Comparison of ENCODE assay signal across 8 mouse cellular contexts in the genomic region with DNA sequence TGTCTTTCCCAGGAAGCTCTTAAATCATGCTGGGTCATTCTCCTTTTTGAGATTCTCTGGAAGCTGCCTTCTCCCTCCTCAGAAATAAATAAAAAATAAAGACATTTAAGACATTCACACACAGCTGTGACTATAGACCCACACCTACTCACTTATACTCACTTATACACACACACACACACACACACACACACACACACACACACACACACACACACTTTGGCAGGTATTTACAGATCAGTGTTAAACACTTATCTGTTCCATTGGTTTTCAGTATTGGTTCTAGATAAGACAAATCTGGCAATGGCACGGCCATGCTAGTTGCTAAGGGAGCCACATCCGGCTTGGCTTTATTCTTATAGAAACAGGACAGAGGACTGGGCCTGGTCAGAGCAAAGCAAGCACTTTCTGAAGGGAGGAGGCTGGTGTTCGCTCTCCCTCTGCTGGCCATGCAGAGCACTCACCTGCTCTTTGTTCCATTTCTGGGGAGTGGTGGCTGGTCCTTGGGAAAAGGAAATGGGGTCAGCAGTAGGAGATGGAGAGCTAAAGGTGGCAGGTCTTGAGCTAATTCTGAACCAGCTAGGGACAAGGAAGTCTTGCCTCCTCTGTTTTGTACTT.
DNase-seq lines count a peak whose midpoint lies in the region; ATAC-seq and TF ChIP-seq lines count a peak whose summit lies in the region.

No protein-coding gene starts in this region.

- H3K4me3 ChIP-seq in heart, adult 2 months: no peak overlapping the region
- H3K4me3 ChIP-seq in forebrain, embryonic 11.5 days (ENCODE audit: low read depth, low read length): no peak overlapping the region
- H3K4me3 ChIP-seq in intestine, embryonic 16.5 days (ENCODE audit: low read length): no peak overlapping the region
- no peak overlapping the region for H3K4me3 ChIP-seq in limb, embryonic 12.5 days (replicated peaks)
- no peak overlapping the region for H3K4me3 ChIP-seq in midbrain, postnatal 0 days (ENCODE audit: low read depth, low read length)

- peak; percentile 75 for ATAC-seq in forebrain, embryonic 11.5 days (replicated peaks; ENCODE audit: low FRiP score)
- ATAC-seq in intestine, embryonic 16.5 days: peak; percentile 67
- peak; percentile 56; the same call in 1 of the 2 replicates for ATAC-seq in limb, embryonic 12.5 days (ENCODE audit: insufficient number of reproducible peaks, insufficient read depth, low FRiP score, low TSS enrichment, low read depth)
- ATAC-seq in midbrain, postnatal 0 days (ENCODE audit: low FRiP score): 0 out of 2 replicates have a peak, but pooled peaks have one; percentile 62
- no peak for ATAC-seq in erythroid progenitor cell, adult 5-6 weeks (replicated peaks; ENCODE audit: low FRiP score, poor library complexity, severe bottlenecking)

- H3K4me1 ChIP-seq in heart, adult 2 months (ENCODE audit: control insufficient read depth, insufficient read depth, low read length): no peaks in the 10 kb centered on the region
- H3K4me1 ChIP-seq in forebrain, embryonic 11.5 days (replicated peaks; ENCODE audit: control insufficient read depth, insufficient read depth, low read length): no peaks in the 10 kb centered on the region
- H3K4me1 ChIP-seq in intestine, embryonic 16.5 days (ENCODE audit: control insufficient read depth, insufficient read depth, low read length): no peaks in the 10 kb centered on the region
- no peaks in the 10 kb centered on the region for H3K4me1 ChIP-seq in limb, embryonic 12.5 days (replicated peaks)
- H3K4me1 ChIP-seq in midbrain, postnatal 0 days (ENCODE audit: insufficient read depth, low read length): no peaks in the 10 kb centered on the region

- no peak overlapping the region for H3K27ac ChIP-seq in heart, adult 2 months
- no peak overlapping the region for H3K27ac ChIP-seq in forebrain, embryonic 11.5 days (ENCODE audit: low read depth, low read length)
- H3K27ac ChIP-seq in intestine, embryonic 16.5 days (ENCODE audit: low read length): no peak overlapping the region
- H3K27ac ChIP-seq in limb, embryonic 12.5 days: no peak overlapping the region
- no peak overlapping the region for H3K27ac ChIP-seq in midbrain, postnatal 0 days (ENCODE audit: low read depth, low read length)

- H3K27me3 ChIP-seq in heart, adult 2 months (ENCODE audit: control insufficient read depth, insufficient read depth, low read length): no peaks in the 10 kb centered on the region
- no peaks in the 10 kb centered on the region for H3K27me3 ChIP-seq in forebrain, embryonic 11.5 days (ENCODE audit: control insufficient read depth, insufficient read depth, low read length)
- no peaks in the 10 kb centered on the region for H3K27me3 ChIP-seq in intestine, embryonic 16.5 days (replicated peaks; ENCODE audit: control insufficient read depth, insufficient read depth, low read length)
- no peaks in the 10 kb centered on the region for H3K27me3 ChIP-seq in limb, embryonic 12.5 days
- H3K27me3 ChIP-seq in midbrain, postnatal 0 days (ENCODE audit: insufficient read depth, low read length): no peaks in the 10 kb centered on the region

- WGBS in heart, adult 2 months: 9% methylated on average over 3 of the region's 3 CpGs
- WGBS in forebrain, embryonic 11.5 days: 23% methylated on average over 3 of the region's 3 CpGs
- WGBS in intestine, embryonic 16.5 days: 22% methylated on average over 3 of the region's 3 CpGs
- WGBS in limb, embryonic 12.5 days: 17% methylated on average over 3 of the region's 3 CpGs
- 13% methylated on average over 3 of the region's 3 CpGs for WGBS in midbrain, postnatal 0 days

- intact Hi-C loops in heart, adult 2 months (cut with DNase I): no loop called here

- DNase-seq in heart, adult 2 months: peak; percentile 21 to 26
- DNase-seq in heart, adult 8-10 months (ENCODE audit: low spot score): no peak
- peak; percentile 38 for DNase-seq in adrenal gland, postnatal 25 days
- DNase-seq in forebrain, embryonic 11.5 days (ENCODE audit: low spot score): peak; percentile 68
- peak; percentile 74 for DNase-seq in midbrain, postnatal 0 days (ENCODE audit: low spot score)

- H3K4me2 ChIP-seq in forebrain, embryonic 11.5 days (ENCODE audit: low read depth, low read length, severe bottlenecking): no peak overlapping the region
- no peak overlapping the region for H3K4me2 ChIP-seq in intestine, embryonic 16.5 days (ENCODE audit: low read depth, low read length)
- H3K4me2 ChIP-seq in limb, embryonic 12.5 days: no peak overlapping the region
- H3K4me2 ChIP-seq in midbrain, postnatal 0 days (ENCODE audit: low read depth, low read length, poor library complexity, severe bottlenecking): no peak overlapping the region

- peaks cover 1% of the 10 kb centered on the region; the same call in 1 of the 2 replicates for H3K36me3 ChIP-seq in heart, adult 2 months (ENCODE audit: control insufficient read depth, insufficient read depth, low read length)
- no peaks in the 10 kb centered on the region for H3K36me3 ChIP-seq in forebrain, embryonic 11.5 days (ENCODE audit: control insufficient read depth, insufficient read depth, low read length)
- H3K36me3 ChIP-seq in intestine, embryonic 16.5 days (ENCODE audit: control insufficient read depth, insufficient read depth, low read length): no peaks in the 10 kb centered on the region
- no peaks in the 10 kb centered on the region for H3K36me3 ChIP-seq in limb, embryonic 12.5 days
- H3K36me3 ChIP-seq in midbrain, postnatal 0 days (ENCODE audit: insufficient read depth, low read length): no peaks in the 10 kb centered on the region

- no peak overlapping the region for H3K9ac ChIP-seq in heart, adult 2 months (ENCODE audit: low read depth, low read length)
- H3K9ac ChIP-seq in forebrain, embryonic 11.5 days (ENCODE audit: low read length): no peak overlapping the region
- H3K9ac ChIP-seq in intestine, embryonic 16.5 days (ENCODE audit: low read depth, low read length): no peak overlapping the region
- H3K9ac ChIP-seq in limb, embryonic 12.5 days (replicated peaks): no peak overlapping the region
- H3K9ac ChIP-seq in midbrain, postnatal 0 days (replicated peaks; ENCODE audit: low read length, poor library complexity, severe bottlenecking): no peak overlapping the region

- H3K9me3 ChIP-seq in forebrain, embryonic 11.5 days (ENCODE audit: control insufficient read depth, low read length): no peaks in the 10 kb centered on the region
- no peaks in the 10 kb centered on the region for H3K9me3 ChIP-seq in intestine, embryonic 16.5 days (ENCODE audit: control insufficient read depth, low read length)
- H3K9me3 ChIP-seq in limb, embryonic 12.5 days: no peaks in the 10 kb centered on the region
- H3K9me3 ChIP-seq in midbrain, postnatal 0 days (ENCODE audit: low read length): no peaks in the 10 kb centered on the region

- H3K79me2 ChIP-seq in heart, adult 2 months (replicated peaks; ENCODE audit: control insufficient read depth, insufficient read depth, low read length): no peaks in the 10 kb centered on the region

- peak; percentile 79 for TF ChIP-seq CTCF in heart, adult 2 months (IDR thresholded peaks at IDR 0.05)
- peak; percentile 77 for TF ChIP-seq CTCF in midbrain, postnatal 0 days (IDR thresholded peaks at IDR 0.05)

- no peak for TF ChIP-seq POLR2A in heart, adult 2 months (IDR thresholded peaks at IDR 0.05; ENCODE audit: insufficient read depth, low read depth, low read length)

- no peak for TF ChIP-seq EP300 in heart, adult 2 months (IDR thresholded peaks at IDR 0.05; ENCODE audit: insufficient read depth, low read depth, low read length)
